Mouse (Mus musculus) layer of hippocampus, adult 8-10 months (tissue): ENCODE results near the gene Trappc3. TPM values are rescaled to one million over a fixed set of nuclear protein-coding genes. Genes with fewer than 3 reads are reported as not detected.
"Not testable (repeated sequence)": the region's sequence is repeated elsewhere in the genome, so short reads cannot be mapped to it uniquely, and the experiment has no call there.

ENCODE experiments used
- DNase-seq, 2 experiments: peaks; one replicate each; pipeline ENCODE4 v3.0.0; 2022; ENCODE audit warnings: low spot score in 2 of 2
- total RNA-seq, 4 experiments: library from RNA; stranded (reverse); gene quantifications; 2 replicates each; pipeline ENCODE4 v1.2.4; 2022

The Trappc3 gene
- total RNA-seq, result 10 to 100 TPM; 79.9 to 89.9 (median 85.1) TPM

DNA sequence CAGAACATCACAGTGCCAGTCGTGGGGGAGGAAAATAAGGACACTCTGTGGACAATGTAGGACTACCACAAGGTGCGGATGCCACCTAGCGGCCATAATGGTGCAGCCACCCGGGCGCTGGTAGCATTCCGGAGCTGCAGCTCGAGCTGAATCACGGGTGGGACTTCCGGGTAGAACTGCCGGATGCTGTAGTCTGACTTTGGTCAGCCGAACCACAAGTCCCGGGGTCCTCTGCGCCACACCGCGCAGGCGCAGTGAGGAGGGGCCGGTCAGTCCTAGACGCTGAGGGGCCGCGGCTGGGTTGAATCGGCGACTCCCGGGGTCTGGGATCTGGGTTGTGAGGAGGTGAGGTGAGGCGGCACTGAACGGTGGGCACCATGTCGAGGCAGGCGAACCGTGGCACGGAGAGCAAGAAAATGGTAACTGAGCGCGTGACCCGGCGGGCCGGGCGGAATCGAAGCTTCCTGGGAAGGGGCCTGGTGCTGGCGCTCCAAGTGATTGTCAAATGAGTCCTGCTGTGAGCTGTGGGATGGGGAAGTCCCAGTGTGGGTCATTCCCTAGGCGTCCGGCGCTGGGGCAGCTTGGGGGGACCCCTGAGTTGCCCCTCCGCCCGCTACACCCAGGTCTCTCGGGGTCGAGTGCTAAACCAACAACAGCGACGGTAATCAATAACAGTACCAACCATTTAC is at the start of gene Trappc3:
Gene Trappc3 (plus strand): TSS at position 207 of the 689 bp plus-strand sequence.
- DNase-seq, result peak; percentile 99 to 100

- no peak for DNase-seq
Measured at GRCm38 (mm10) chr4:126217771-126218170, 44.4 kb upstream of the Trappc3 start.

DNA sequence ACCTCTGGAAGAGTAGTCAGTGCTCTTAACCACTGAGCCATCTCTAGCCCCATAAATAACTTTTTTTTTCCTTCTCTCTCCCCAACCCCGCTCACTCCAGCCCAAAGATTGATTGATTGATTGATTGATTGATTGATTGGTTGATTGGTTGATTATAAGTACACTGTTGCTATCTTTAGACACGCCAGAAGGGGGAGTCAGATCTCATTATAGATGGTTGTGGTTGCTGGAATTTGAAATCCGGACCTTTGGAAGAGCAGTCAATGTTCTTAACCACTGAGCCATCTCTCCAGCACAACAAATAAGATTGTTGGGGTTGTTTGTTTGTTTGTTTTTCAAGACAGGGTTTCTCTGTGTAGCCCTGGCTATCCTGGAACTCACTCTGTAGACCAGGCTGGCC is 42.6 kb upstream of the Trappc3 start:
- not testable (repeated sequence) for DNase-seq

DNA sequence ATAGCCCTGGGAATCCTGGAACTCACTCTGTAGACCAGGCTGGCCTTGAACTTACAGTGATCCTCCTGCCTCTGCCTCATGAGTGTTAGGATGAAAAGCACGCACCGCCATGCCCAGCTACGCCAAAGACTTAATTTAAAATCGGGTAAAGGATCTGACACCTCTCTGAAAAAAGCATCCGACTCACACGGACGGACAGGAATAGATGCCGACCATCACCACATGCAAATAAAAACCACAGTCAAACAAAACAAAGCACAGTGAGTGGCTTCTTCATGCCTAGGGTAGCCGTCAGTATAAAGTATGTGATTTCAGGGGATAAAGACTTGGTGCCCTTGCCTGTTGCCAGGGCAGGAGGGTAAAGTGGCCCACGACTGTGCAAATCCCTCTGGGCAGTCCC is 42.1 kb upstream of the Trappc3 start:
- no peak for DNase-seq

DNA sequence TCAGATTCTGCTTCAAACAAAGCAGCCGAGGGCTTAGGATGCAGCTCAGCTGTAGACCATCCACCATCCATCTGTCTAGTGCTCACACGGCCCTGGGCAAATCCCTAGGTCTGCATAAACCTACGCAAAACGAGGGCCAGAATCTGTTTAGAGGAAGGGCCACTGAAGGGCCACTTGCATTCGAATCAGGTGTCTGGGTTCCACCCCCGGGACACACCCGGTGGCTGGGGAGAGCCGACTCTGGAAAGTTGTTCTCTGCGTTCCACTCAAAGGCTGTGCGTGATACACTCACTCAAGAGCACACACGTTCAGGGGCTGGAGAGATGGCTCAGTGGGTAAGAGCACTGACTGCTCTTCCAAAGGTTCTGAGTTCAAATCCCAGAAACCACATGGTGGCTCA is 39.5 kb upstream of the Trappc3 start:
- DNase-seq, result no peak

DNA sequence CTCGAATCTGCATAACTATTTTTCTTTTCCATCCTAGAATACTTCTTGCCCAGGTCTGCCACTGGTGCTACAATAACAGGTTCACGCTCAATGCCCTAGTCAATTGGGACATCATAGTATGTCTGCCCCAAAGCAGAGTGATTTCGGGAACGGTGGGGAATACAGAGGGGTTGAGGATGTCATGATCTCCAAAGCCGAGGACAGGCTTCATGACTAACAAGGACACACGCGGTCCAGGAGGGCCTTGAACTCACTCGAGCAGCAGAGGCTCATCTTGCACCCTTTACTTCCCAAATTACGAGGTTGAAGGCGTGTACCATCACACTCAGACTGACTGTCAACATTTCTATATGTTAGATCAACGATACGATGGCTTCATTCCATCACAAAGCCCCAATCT is 35.5 kb upstream of the Trappc3 start:
- DNase-seq, result no peak

DNA sequence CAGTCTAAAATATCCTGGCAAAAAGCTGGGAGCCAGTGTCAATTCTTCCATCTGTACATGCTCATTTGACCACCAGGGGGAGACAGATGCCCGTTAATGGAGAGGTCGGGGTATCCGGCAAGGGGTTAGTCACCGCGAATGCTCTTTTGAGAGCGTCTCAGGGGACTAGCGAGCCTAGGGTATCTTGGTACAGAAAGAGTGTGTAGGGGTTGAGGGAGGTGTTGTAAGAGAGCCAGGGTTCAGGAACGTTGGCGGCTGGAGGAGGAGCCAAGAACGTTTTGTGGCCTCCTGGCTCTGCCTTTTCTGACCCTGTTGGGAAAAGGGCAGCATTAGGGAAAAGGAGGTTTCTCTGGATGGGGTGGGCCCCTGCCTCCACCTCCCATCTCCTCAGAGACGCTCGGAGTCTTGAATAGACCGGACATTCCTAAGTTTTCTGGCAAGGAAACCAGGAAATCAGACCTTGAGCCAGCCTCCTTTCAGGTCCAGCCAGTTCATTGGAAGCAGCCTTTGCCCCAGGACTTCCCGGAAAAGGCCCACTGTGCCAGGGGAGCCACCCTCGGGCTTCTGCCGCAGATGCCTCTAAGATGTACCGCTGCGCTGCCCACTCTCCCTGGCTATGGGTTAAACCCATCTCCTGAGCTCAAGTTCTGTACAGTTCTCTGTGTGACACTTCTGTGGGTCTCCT is 34.9 kb upstream of the Trappc3 start:
- DNase-seq, result peak; percentile 74 to 89

- DNase-seq, result no peak
Measured at GRCm38 (mm10) chr4:126228144-126228543, 34.0 kb upstream of the Trappc3 start.

- no peak for DNase-seq
Measured at GRCm38 (mm10) chr4:126229900-126230299, 32.2 kb upstream of the Trappc3 start.

- DNase-seq, result peak in 1 of 2 experiments; percentile 11
Measured at GRCm38 (mm10) chr4:126233676-126234308, 28.3 kb upstream of the Trappc3 start.

- DNase-seq, result peak in 1 of 2 experiments; percentile 9
Measured at GRCm38 (mm10) chr4:126234496-126235175, 27.5 kb upstream of the Trappc3 start.

- DNase-seq, result no peak
Measured at GRCm38 (mm10) chr4:126235191-126235590, 26.9 kb upstream of the Trappc3 start.

- DNase-seq, result peak in 1 of 2 experiments; percentile 7
Measured at GRCm38 (mm10) chr4:126236467-126237280, 25.5 kb upstream of the Trappc3 start.

- peak in 1 of 2 experiments; percentile 35 for DNase-seq
Measured at GRCm38 (mm10) chr4:126237721-126238242, 24.3 kb upstream of the Trappc3 start.

DNA sequence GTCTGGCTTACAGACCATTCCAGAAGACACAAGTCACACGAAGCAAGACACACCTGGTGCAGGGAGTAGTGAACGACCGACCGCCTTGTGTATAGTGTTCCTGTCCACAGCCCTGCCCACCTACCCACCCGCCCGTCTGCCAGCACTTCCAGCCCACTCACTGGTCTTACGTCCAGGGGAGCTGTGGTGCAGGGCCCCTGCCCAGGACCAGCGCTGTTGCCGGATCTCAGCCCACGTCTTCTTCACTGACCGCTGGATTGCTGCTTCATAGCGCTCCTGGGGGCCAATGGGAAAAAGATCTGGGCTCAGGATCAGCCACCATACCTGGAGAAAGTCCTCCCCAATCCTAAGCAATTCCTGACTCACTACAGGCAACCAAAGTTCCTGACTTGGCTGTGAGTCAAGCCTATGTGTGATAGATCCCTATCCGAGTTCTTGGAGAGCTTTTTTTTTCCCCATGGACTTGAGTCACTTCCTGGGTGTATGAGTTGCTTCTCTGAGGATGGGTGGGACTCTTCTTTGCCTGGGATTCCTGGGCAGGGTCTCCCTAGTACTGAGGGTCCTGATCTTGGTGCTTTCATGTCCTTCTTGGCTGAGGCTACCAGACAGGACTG is 22.2 kb upstream of the Trappc3 start:
- DNase-seq, result no peak

- DNase-seq, result no peak
Measured at GRCm38 (mm10) chr4:126241956-126242355, 20.2 kb upstream of the Trappc3 start.

DNA sequence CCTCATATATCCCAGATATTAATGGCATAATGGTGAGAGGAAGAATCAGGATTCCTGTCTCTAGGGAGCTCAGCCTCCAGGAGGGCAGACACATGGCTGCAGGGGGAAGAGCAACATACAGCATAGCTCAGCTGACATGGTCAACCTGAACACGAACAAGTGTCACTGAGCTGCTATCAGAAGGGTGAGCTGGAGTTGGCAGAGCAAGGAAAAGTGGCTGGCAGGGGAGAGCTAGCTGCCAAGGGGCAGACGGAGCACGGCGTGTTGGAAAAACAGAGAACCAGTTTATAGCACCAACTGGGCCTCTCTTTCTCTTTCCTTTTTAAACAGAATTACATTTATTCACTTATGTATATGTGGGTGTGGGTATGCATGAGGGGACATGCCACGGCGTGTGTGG is 19.6 kb upstream of the Trappc3 start:
- DNase-seq, result no peak

DNA sequence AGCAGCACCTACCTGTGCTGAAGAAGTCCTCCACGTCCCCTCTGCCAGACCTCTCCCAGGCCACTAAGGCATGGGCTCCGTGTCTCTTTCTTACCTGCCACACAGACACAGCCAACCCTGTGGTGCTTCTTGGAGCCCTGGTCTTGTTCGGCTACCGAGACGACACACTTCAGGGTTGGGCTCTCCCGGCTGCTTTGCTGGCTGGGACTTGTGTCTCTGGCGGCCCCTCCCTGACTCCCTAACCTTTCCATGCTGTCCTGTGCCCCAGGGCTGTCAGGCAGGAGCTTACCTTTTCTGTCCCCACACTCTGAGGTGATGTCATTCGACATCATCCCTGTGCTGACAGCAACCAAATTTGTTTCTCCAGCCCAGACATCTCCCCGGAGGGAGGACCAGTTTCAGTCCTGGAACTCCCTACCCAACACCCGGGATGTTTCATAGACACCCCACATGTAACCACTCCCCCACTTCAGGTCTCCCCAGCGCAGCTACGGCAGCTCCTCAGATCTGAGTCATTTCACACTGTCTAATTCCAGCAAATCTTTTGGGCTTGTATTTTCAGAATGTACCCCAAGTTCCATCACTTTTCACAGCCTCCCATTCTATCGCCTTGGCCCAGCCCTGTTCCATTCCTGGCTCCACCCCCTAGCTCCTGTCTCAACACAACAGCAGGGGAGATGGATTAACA is 15.8 kb upstream of the Trappc3 start:
- DNase-seq, result no peak

DNA sequence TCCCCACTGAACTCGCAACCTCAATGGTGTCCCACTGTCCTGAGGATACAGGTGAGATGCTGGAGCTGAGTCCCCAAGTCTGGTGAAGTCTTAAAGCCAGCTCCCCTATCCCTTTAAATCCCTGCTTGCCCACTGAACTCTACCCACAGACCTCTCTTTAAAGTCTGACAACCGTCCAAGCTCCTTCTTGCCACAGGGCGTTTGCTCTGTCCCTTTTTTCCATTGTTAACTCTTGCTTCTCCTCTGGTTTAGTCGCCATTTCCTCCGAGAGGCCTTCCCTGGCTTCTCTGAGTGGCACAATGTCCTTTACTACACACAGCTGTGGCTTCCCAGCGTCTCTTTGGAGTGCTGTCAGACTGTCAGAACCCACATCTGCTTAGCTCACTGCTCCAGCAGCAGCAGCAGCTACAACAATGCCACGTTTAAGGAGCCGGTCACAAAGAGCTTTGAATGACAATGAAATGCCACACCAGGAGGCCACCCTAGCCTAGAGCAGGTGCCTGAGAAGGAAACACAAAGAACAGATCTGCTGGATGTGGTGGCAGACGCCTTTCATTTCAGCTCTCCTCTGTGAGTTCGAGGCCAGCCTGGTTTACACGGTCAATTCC is 13.8 kb upstream of the Trappc3 start:
- DNase-seq, result peak in 1 of 2 experiments; percentile 44
